Mouse (Mus musculus): Measurements from ENCODE around the gene Hyal3. TPM values are rescaled to one million over a fixed set of nuclear protein-coding genes. Genes with fewer than 3 reads are reported as not detected.

Gene Hyal3
- polyA plus RNA-seq, 1 experiment from 2014 or later, result 1.4 TPM

DNA sequence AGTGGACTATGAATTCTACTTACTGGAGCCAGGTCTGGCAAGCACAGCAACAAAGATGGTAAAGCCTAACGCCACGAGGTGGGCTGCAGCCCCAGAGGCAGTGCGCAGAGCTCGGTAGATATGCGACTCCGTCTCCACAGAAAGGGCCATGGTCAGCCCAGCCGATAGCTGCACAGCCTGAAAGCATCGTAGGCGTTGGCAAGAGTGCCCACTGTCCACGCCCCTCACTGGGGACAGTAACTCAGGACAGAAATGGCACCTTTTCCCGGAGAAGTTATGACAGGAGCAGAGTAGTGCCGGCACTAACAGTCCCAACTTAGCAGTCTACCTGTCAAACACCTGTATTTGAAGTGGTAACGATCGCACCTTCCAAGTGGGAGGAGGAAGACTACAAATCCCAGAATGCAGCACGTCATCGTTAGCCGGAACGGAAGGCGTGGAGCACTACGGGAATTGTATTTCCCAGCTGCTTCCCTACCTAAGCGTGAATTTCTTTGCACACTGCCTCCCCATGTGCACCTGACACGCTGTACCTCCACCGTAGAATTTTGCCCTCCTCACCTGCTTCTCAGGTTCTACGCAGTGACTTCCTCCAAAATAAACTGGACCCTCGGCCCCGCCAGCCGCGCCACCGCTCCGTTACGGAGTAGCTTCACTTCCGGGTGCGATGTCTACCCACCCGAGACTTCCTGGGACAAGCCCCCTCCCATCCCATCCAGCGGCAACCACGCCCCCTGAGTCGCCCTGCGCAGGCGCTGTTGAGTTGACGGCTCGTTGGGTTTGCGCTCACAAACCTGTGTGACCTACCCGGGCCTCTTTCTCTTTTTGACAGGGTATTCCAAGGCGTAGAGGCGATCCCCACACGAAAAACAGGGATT, 38.9 kb upstream of the Hyal3 start, which contains the start of the genes Cyb561d2 and Nprl2:
Gene Cyb561d2 (minus strand): TSS at position 720 of the 878 bp plus-strand sequence.
Gene Nprl2 (plus strand): TSS at position 753 of the 878 bp plus-strand sequence.
- Histone ChIP-seq H3K4me3 (replicated peaks; ENCODE audit: low read length) (peak within 1 kb of the TSS; percentile 71), H3K27me3 (replicated peaks; ENCODE audit: control insufficient read depth, insufficient read depth, low read length) (no peaks in the 10 kb centered on the region), H3K4me2 (ENCODE audit: low read length) (peak within 1 kb of the TSS; percentile 94), H3K4me1 (replicated peaks; ENCODE audit: control insufficient read depth, insufficient read depth, low read length) (peaks cover 54% of the 10 kb centered on the region), H3K9ac (replicated peaks; ENCODE audit: low read depth, low read length) (peak within 1 kb of the TSS; percentile 69), H3K36me3 (ENCODE audit: control insufficient read depth, insufficient read depth) (peaks cover 26% of the 10 kb centered on the region), H3K27ac (ENCODE audit: low read length) (peak within 1 kb of the TSS; percentile 57), H3K9me3 (ENCODE audit: control insufficient read depth, low read length) (no peaks in the 10 kb centered on the region)
- under 1% methylated on average over 46 of the region's 46 CpGs for WGBS
- peak; percentile 91 for ATAC-seq

GRCm38 (mm10) chr9:107542352-107542686, 38.3 kb upstream of the Hyal3 start:
- H3K36me3 ChIP-seq (ENCODE audit: control insufficient read depth, insufficient read depth), result peaks cover 26% of the 10 kb centered on the region
- no peaks in the 10 kb centered on the region for H3K27me3 ChIP-seq (replicated peaks; ENCODE audit: control insufficient read depth, insufficient read depth, low read length)
- peaks cover 54% of the 10 kb centered on the region for H3K4me1 ChIP-seq (replicated peaks; ENCODE audit: control insufficient read depth, insufficient read depth, low read length)
- peak overlapping the region; percentile 69 for H3K9ac ChIP-seq (replicated peaks; ENCODE audit: low read depth, low read length)
- peak; percentile 4 for ATAC-seq
- H3K9me3 ChIP-seq (ENCODE audit: control insufficient read depth, low read length), result no peaks in the 10 kb centered on the region
- H3K4me3 ChIP-seq (replicated peaks; ENCODE audit: low read length), result peak overlapping the region; percentile 71
- peak overlapping the region; percentile 94 for H3K4me2 ChIP-seq (ENCODE audit: low read length)
- no peak overlapping the region for H3K27ac ChIP-seq (ENCODE audit: low read length)
- WGBS, result 2% methylated on average over 11 of the region's 11 CpGs

DNA sequence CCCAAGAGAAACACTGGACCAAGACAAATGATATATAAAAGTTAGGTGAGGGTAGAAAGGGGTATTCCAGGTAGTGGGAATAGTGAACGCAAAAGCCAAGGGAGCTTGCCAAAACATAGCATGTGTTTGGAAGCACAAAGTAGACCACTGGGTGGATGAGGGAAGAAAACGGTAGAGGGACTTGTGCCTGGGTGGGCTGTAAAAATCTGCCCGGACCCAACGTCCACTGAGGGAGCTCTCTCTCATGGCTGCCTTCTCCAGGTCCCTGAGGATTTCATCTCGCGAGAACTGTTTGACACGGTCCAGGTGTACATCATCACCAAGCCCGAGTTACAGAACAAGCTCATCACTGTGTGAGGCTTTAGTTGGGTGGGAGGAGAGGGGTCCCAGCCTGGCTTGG, 37.9 kb upstream of the Hyal3 start:
- ATAC-seq, result no peak
- Histone ChIP-seq H3K4me3 (replicated peaks; ENCODE audit: low read length) (peak overlapping the region; percentile 71), H3K27ac (ENCODE audit: low read length) (no peak overlapping the region), H3K27me3 (replicated peaks; ENCODE audit: control insufficient read depth, insufficient read depth, low read length) (no peaks in the 10 kb centered on the region), H3K4me2 (ENCODE audit: low read length) (peak overlapping the region; percentile 94), H3K9ac (replicated peaks; ENCODE audit: low read depth, low read length) (peak overlapping the region; percentile 69; the same call in 1 of the 2 replicates), H3K36me3 (ENCODE audit: control insufficient read depth, insufficient read depth) (peaks cover 26% of the 10 kb centered on the region), H3K9me3 (ENCODE audit: control insufficient read depth, low read length) (no peaks in the 10 kb centered on the region), H3K4me1 (replicated peaks; ENCODE audit: control insufficient read depth, insufficient read depth, low read length) (peaks cover 54% of the 10 kb centered on the region)
- 54% methylated on average over 8 of the region's 8 CpGs for WGBS

DNA sequence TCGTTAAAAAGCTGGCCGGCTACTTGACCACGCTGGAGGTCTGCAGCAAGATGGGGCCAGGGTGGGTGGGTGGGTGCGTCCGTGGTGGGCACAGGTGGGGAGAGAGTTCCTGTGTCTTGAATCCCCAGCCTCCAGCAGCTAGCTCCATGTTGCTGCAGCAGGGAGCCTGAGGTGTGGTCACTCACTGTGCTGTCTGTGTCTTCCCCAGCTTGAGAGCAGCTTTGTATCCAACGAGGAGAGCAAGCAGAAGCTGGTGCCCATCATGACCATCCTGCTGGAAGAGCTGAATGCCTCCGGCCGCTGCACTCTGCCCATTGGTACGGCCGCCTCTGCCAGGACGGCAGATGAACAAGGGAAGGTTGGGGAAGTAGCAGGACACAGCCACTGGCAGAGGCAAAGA, 37.3 kb upstream of the Hyal3 start:
- no peak overlapping the region for H3K4me3 ChIP-seq (replicated peaks; ENCODE audit: low read length)
- peaks cover 49% of the 10 kb centered on the region for H3K4me1 ChIP-seq (replicated peaks; ENCODE audit: control insufficient read depth, insufficient read depth, low read length)
- no peak for ATAC-seq
- no peaks in the 10 kb centered on the region for H3K27me3 ChIP-seq (replicated peaks; ENCODE audit: control insufficient read depth, insufficient read depth, low read length)
- H3K27ac ChIP-seq (ENCODE audit: low read length), result no peak overlapping the region
- H3K9ac ChIP-seq (replicated peaks; ENCODE audit: low read depth, low read length), result no peak overlapping the region
- peaks cover 25% of the 10 kb centered on the region for H3K36me3 ChIP-seq (ENCODE audit: control insufficient read depth, insufficient read depth)
- H3K9me3 ChIP-seq (ENCODE audit: control insufficient read depth, low read length), result no peaks in the 10 kb centered on the region
- no peak overlapping the region for H3K4me2 ChIP-seq (ENCODE audit: low read length)
- 90% methylated on average over 11 of the region's 11 CpGs for WGBS

GRCm38 (mm10) chr9:107544196-107544700, 36.4 kb upstream of the Hyal3 start:
- Histone ChIP-seq H3K27me3 (replicated peaks; ENCODE audit: control insufficient read depth, insufficient read depth, low read length) (peaks cover under 1% of the 10 kb centered on the region; the same call in 1 of the 2 replicates), H3K4me1 (replicated peaks; ENCODE audit: control insufficient read depth, insufficient read depth, low read length) (peaks cover 44% of the 10 kb centered on the region), H3K4me2 (ENCODE audit: low read length) (no peak overlapping the region), H3K9ac (replicated peaks; ENCODE audit: low read depth, low read length) (no peak overlapping the region), H3K36me3 (ENCODE audit: control insufficient read depth, insufficient read depth) (peaks cover 16% of the 10 kb centered on the region), H3K27ac (ENCODE audit: low read length) (no peak overlapping the region), H3K9me3 (ENCODE audit: control insufficient read depth, low read length) (no peaks in the 10 kb centered on the region), H3K4me3 (replicated peaks; ENCODE audit: low read length) (no peak overlapping the region)
- ATAC-seq, result no peak
- 95% methylated on average over 17 of the region's 17 CpGs for WGBS

DNA sequence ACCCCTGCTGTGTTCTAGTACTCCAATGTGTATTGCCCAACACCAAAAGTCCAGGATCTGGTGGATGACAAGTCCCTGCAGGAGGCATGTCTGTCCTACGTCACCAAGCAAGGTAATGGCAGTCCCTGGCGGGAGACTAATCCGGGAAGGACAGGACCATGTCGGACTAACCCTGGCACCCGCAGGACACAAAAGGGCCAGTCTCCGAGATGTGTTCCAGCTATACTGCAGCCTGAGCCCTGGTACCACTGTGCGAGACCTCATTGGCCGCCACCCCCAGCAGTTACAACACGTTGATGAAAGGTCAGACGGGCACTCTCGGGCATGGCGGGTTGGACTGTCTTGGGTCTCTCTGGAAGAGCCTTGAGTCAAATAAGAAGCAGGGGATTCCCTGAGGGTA, 35.9 kb upstream of the Hyal3 start:
- ATAC-seq, result no peak
- Histone ChIP-seq H3K4me1 (replicated peaks; ENCODE audit: control insufficient read depth, insufficient read depth, low read length) (peaks cover 44% of the 10 kb centered on the region), H3K9me3 (ENCODE audit: control insufficient read depth, low read length) (no peaks in the 10 kb centered on the region), H3K9ac (replicated peaks; ENCODE audit: low read depth, low read length) (no peak overlapping the region), H3K4me2 (ENCODE audit: low read length) (no peak overlapping the region), H3K36me3 (ENCODE audit: control insufficient read depth, insufficient read depth) (peaks cover 12% of the 10 kb centered on the region), H3K27me3 (replicated peaks; ENCODE audit: control insufficient read depth, insufficient read depth, low read length) (peaks cover 5% of the 10 kb centered on the region; the same call in 1 of the 2 replicates), H3K4me3 (replicated peaks; ENCODE audit: low read length) (no peak overlapping the region), H3K27ac (ENCODE audit: low read length) (no peak overlapping the region)
- WGBS, result 93% methylated on average over 12 of the region's 12 CpGs

DNA sequence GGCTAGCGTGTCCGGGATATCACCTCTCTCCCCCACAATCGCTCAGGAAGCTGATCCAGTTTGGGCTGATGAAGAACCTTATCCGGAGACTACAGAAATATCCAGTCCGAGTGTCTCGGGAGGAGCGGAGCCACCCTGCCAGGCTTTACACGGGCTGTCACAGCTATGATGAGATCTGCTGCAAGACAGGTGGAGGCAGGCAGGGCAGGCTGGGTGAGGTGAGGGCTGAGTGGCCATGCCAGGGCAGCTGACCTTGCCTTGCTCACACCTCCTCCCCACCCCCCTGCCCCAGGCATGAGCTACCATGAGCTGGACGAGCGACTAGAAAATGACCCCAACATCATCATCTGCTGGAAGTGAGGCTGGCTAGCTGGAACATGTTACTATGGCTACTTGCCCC, 35.4 kb upstream of the Hyal3 start:
- Histone ChIP-seq H3K9ac (replicated peaks; ENCODE audit: low read depth, low read length) (no peak overlapping the region), H3K36me3 (ENCODE audit: control insufficient read depth, insufficient read depth) (peaks cover 9% of the 10 kb centered on the region), H3K4me1 (replicated peaks; ENCODE audit: control insufficient read depth, insufficient read depth, low read length) (peaks cover 44% of the 10 kb centered on the region), H3K4me3 (replicated peaks; ENCODE audit: low read length) (no peak overlapping the region), H3K4me2 (ENCODE audit: low read length) (no peak overlapping the region), H3K27me3 (replicated peaks; ENCODE audit: control insufficient read depth, insufficient read depth, low read length) (peaks cover 9% of the 10 kb centered on the region; the same call in 1 of the 2 replicates), H3K9me3 (ENCODE audit: control insufficient read depth, low read length) (no peaks in the 10 kb centered on the region), H3K27ac (ENCODE audit: low read length) (no peak overlapping the region)
- WGBS, result 84% methylated on average over 10 of the region's 10 CpGs
- ATAC-seq, result no peak

- WGBS, result 7% methylated on average over 3 of the region's 3 CpGs
- Histone ChIP-seq H3K9ac (replicated peaks; ENCODE audit: low read depth, low read length) (no peak overlapping the region), H3K4me2 (ENCODE audit: low read length) (no peak overlapping the region), H3K27ac (ENCODE audit: low read length) (no peak overlapping the region), H3K36me3 (ENCODE audit: control insufficient read depth, insufficient read depth) (peaks cover 9% of the 10 kb centered on the region), H3K9me3 (ENCODE audit: control insufficient read depth, low read length) (no peaks in the 10 kb centered on the region), H3K4me1 (replicated peaks; ENCODE audit: control insufficient read depth, insufficient read depth, low read length) (peaks cover 41% of the 10 kb centered on the region), H3K27me3 (replicated peaks; ENCODE audit: control insufficient read depth, insufficient read depth, low read length) (peaks cover 13% of the 10 kb centered on the region), H3K4me3 (replicated peaks; ENCODE audit: low read length) (no peak overlapping the region)
- ATAC-seq, result no peak
Measured at GRCm38 (mm10) chr9:107545602-107546001, 35.0 kb upstream of the Hyal3 start.

- peak within 1 kb of the TSS; percentile 31 for H3K4me3 ChIP-seq (replicated peaks; ENCODE audit: low read length)
- peaks cover 9% of the 10 kb centered on the region for H3K36me3 ChIP-seq (ENCODE audit: control insufficient read depth, insufficient read depth)
- no peaks in the 10 kb centered on the region for H3K9me3 ChIP-seq (ENCODE audit: control insufficient read depth, low read length)
- H3K9ac ChIP-seq (replicated peaks; ENCODE audit: low read depth, low read length), result 0 out of 2 replicates have a peak within 1 kb of the TSS, but pooled peaks have one; percentile 32
- WGBS, result 2% methylated on average over 20 of the region's 20 CpGs
- H3K4me2 ChIP-seq (ENCODE audit: low read length), result peak within 1 kb of the TSS; percentile 55
- H3K4me1 ChIP-seq (replicated peaks; ENCODE audit: control insufficient read depth, insufficient read depth, low read length), result peaks cover 46% of the 10 kb centered on the region
- peak within 1 kb of the TSS; percentile 44 for H3K27ac ChIP-seq (ENCODE audit: low read length)
- peaks cover 23% of the 10 kb centered on the region for H3K27me3 ChIP-seq (replicated peaks; ENCODE audit: control insufficient read depth, insufficient read depth, low read length)
- ATAC-seq, result peak; percentile 68
Measured at GRCm38 (mm10) chr9:107547026-107547425, 33.6 kb upstream of the Hyal3 start, which contains the start of gene Zmynd10. TSS of gene Zmynd10 (plus strand) at chr9:107547298.

Data from forebrain, embryonic 16.5 days (tissue).